Mouse (Mus musculus) midbrain, embryonic 16.5 days (tissue): ENCODE data around the gene Wnt3. TPM values are rescaled to one million over a fixed set of nuclear protein-coding genes. Genes with fewer than 3 reads are reported as not detected.

Experiments used
- ATAC-seq: fragments of 200-750 bp; cut with Nextera tagmentation; 2 replicates; pipeline ENCODE4 v1.8.0; 2017; ENCODE audit warnings: moderate TSS enrichment
- H3K27ac ChIP-seq: fragments of 300-500 bp; sonication (generic); 2 replicates; pipeline ENCODE4 v1.5.1; 2014; ENCODE audit warnings: mild to moderate bottlenecking, low read length, mixed read lengths
- H3K27me3 ChIP-seq: fragments of 300-500 bp; sonication (generic); 2 replicates; pipeline ENCODE4 v1.6.1; 2014; ENCODE audit warnings: low read depth, low read length, mixed read lengths; ENCODE audit not compliant: control insufficient read depth, insufficient read depth
- H3K36me3 ChIP-seq: fragments of 300-500 bp; sonication (generic); 2 replicates; pipeline ENCODE4 v1.6.1; 2014; ENCODE audit warnings: mild to moderate bottlenecking, low read length, moderate library complexity, mixed read lengths; ENCODE audit not compliant: control insufficient read depth, insufficient read depth
- H3K4me1 ChIP-seq: fragments of 300-500 bp; sonication (generic); 2 replicates; pipeline ENCODE4 v1.6.1; 2014; ENCODE audit warnings: mild to moderate bottlenecking, low read length, mixed read lengths; ENCODE audit not compliant: control insufficient read depth, insufficient read depth
- H3K4me2 ChIP-seq: fragments of 300-500 bp; sonication (generic); 2 replicates; pipeline ENCODE4 v1.6.1; 2014; ENCODE audit warnings: mild to moderate bottlenecking, low read length, mixed read lengths
- H3K4me3 ChIP-seq: fragments of 300-500 bp; sonication (generic); 2 replicates; pipeline ENCODE4 v1.5.1; 2014; ENCODE audit warnings: low read depth, mild to moderate bottlenecking, low read length, moderate library complexity, mixed read lengths
- H3K9ac ChIP-seq: fragments of 300-500 bp; sonication (generic); 2 replicates; pipeline ENCODE4 v1.6.1; 2014; ENCODE audit warnings: low read depth, low read length, mixed read lengths
- H3K9me3 ChIP-seq: fragments of 300-500 bp; sonication (generic); replicated peaks from 2 replicates; pipeline ENCODE4 v1.6.1; 2014; ENCODE audit warnings: mild to moderate bottlenecking, low read length, mixed read lengths; ENCODE audit not compliant: control insufficient read depth, poor library complexity, severe bottlenecking
- WGBS: fragments of 180-500 bp; shearing (Covaris S2); extraction: QIAGEN DNeasy Blood & Tissue Kit; methylation state at CpG from one replicate; pipeline ENCODE4 v1.1.7; 2014; 5-methylcytosine and 5-hydroxymethylcytosine counted together
- polyA plus RNA-seq: library from polyadenylated mRNA; unstranded; fragments of >200 nt; fragmentation: Nextera tagmentation; extraction: Ambion mirVana; gene quantifications from 2 replicates; pipeline ENCODE4 v1.2.1, GENCODE M21; 2015

Wnt3 gene
- polyA plus RNA-seq, 1 experiment from 2014 or later = 18.8 TPM

DNA sequence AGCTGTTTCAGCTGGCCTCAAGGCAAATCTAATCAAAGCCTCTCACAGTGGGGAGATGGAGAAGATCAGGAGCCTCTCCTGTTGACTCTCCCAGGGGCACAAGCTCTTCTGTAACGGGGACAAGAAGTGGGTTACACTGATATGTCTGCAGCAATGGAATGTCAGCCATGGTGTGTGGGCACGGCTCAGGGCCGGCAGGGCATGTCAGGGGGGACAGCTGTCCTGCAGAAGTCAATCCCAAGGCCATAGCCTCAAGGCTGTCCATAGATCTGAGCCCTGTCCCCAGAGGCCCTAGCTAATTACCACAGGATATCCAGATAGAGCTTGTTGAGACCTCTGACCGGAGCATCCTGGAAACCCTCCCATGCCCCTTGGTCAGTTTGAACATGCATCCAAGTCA, 30.9 kb downstream of the Wnt3 start:
- Histone ChIP-seq H3K27ac (no peak overlapping the region), H3K36me3 (no peaks in the 10 kb centered on the region), H3K9ac (no peak overlapping the region), H3K4me1 (peaks cover 16% of the 10 kb centered on the region), H3K4me2 (no peak overlapping the region), H3K27me3 (no peaks in the 10 kb centered on the region), H3K4me3 (no peak overlapping the region), H3K9me3 (no peaks in the 10 kb centered on the region)
- no peak for ATAC-seq
- 80% methylated on average over 4 of the region's 4 CpGs for WGBS

GRCm38 (mm10) chr11:103807966-103808365, 34.0 kb downstream of the Wnt3 start:
- Histone ChIP-seq H3K4me1 (peaks cover 31% of the 10 kb centered on the region), H3K9me3 (no peaks in the 10 kb centered on the region), H3K27me3 (peaks cover 2% of the 10 kb centered on the region; the same call in 1 of the 2 replicates), H3K27ac (peak overlapping the region; percentile 86), H3K36me3 (0 out of 2 replicates have a peak, but pooled peaks cover 2% of the 10 kb centered on the region), H3K9ac (0 out of 2 replicates have a peak overlapping the region, but pooled peaks have one; percentile 12), H3K4me2 (peak overlapping the region; percentile 85), H3K4me3 (no peak overlapping the region)
- peak; percentile 37; the same call in 1 of the 2 replicates for ATAC-seq
- 37% methylated on average over 12 of the region's 12 CpGs for WGBS

DNA sequence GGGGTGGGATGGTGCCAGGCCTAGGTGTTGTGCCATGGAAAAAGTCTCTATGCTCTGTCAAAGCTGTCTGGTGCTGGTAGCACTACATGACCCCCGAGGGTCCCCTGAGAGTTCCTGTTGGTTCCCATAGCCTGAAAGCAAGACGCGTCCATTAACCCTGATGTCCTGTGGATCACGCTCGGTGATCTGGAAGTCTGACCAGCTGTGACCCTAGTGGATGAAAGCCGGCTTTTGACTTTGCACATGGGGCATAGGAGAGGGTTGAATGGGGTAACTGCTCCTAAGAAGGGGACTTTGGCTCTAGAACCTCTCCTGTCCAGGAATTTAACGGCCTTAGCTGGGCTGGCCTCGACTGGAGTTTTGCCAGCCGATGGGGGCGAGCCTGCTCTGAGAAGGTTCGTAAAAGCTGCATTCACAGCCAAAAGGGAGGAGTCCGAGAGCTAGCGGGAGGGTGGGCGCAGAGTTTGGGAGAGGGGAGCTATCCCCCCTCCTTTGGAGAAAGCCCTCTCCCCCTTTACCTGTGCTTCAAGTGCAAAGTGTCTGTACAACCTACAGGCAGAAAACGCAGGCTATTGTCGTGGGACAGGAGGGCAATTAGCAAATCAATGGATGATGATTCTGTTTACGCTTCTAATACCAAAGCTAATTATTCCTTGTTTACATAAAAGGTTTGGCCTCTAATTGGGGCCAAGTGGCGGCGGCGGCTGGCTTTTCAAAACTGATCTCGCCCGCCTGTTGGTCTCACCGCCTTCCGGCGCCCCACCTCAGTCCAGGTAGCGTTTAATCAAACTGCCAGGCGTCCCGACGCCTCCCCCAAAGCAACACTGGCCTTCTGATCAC, 35.0 kb downstream of the Wnt3 start:
- H3K27me3 ChIP-seq = peaks cover 2% of the 10 kb centered on the region; the same call in 1 of the 2 replicates
- peak overlapping the region; percentile 52 for H3K4me3 ChIP-seq
- peak overlapping the region; percentile 90 for H3K9ac ChIP-seq
- H3K36me3 ChIP-seq = 0 out of 2 replicates have a peak, but pooled peaks cover 2% of the 10 kb centered on the region
- peak overlapping the region; percentile 86 for H3K27ac ChIP-seq
- ATAC-seq = no peak
- 7% methylated on average over 29 of the region's 29 CpGs for WGBS
- H3K9me3 ChIP-seq = no peaks in the 10 kb centered on the region
- H3K4me1 ChIP-seq = peaks cover 31% of the 10 kb centered on the region
- H3K4me2 ChIP-seq = peak overlapping the region; percentile 85

DNA sequence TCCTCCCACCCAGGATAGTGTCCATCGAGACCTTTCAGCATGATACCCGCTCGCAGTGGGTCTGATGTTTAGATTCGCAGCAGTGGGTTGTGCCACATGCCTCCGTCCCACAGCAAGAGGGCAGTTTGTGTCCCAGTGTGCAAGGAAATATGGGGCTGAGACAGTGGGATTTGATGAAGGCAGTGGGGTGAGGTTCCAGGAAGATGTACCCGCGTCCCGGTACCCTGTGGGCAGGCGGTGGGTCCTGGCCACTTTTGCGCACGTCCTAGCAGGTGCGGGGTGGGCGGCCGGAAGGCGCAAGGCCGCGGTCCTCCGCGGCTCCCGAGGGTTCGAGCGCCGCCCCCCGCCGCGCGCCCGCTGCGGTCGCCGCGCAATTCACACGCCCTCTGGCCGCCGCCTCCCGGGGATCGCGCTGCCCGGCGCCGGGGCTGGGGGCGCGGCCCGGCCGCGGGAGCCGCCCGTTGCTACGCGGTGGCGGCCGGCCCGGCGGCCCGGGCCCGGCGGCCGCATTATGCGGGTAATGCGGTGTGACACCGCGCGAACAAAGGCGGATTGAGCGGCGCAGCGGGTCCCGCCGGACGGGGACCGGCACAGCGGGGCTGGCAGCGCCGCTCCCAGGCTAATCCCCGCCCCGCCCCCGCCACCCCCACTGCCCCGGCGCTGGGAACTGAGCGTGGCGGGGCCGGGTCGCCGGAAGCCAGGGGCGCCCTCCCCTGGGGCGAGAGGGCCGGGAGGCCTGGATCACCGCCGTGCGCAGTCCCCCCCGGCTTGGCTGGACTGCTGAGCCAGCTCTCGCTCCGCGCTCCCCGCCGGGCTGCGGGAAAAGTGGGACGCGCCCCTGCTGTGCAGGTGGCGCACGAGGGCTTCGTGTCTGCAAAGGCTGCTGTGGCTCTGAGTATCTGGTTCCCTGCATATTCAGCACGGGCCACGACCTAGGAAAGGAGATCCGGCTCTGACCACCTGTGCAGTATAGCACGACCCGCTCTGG, 36.0 kb downstream of the Wnt3 start:
- under 1% methylated on average over 67 of the region's 107 CpGs for whole genome bisulfite sequencing

DNA sequence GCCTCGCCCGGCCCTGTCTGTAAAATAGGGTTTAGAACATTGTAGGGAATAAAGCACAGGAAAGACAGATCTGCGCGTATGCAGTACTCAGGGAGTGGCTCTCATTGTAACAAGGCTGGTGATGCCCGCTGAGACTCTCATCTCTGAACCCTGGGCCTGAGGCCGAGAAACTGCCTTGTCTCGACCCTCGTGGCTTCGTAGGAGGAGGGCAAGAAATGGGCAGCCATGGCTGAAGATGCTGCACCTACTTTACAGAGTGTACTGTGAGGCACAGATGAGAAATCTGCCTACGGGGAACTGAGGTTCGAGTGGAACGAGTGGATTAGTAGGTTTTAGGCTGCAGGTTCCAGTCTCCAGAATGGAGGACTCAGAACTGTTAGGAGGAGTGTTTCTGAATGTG, 36.7 kb downstream of the Wnt3 start:
- 8% methylated on average over 12 of the region's 12 CpGs for WGBS
- no peaks in the 10 kb centered on the region for H3K9me3 ChIP-seq
- peak overlapping the region; percentile 52 for H3K4me3 ChIP-seq
- H3K9ac ChIP-seq = peak overlapping the region; percentile 90
- peaks cover 2% of the 10 kb centered on the region; the same call in 1 of the 2 replicates for H3K27me3 ChIP-seq
- H3K36me3 ChIP-seq = 0 out of 2 replicates have a peak, but pooled peaks cover 2% of the 10 kb centered on the region
- ATAC-seq = no peak
- peak overlapping the region; percentile 85 for H3K4me2 ChIP-seq
- H3K4me1 ChIP-seq = peaks cover 29% of the 10 kb centered on the region
- H3K27ac ChIP-seq = peak overlapping the region; percentile 86

More for the DNA sequence above, 36.0 kb downstream of the Wnt3 start:
- Histone ChIP-seq H3K9me3 (no peaks in the 10 kb centered on the region), H3K4me1 (peaks cover 29% of the 10 kb centered on the region), H3K27me3 (peaks cover 2% of the 10 kb centered on the region; the same call in 1 of the 2 replicates), H3K4me2 (peak overlapping the region; percentile 85), H3K4me3 (peak overlapping the region; percentile 52), H3K27ac (peak overlapping the region; percentile 86), H3K36me3 (0 out of 2 replicates have a peak, but pooled peaks cover 2% of the 10 kb centered on the region), H3K9ac (peak overlapping the region; percentile 90)
- peak; percentile 66 for ATAC-seq

DNA sequence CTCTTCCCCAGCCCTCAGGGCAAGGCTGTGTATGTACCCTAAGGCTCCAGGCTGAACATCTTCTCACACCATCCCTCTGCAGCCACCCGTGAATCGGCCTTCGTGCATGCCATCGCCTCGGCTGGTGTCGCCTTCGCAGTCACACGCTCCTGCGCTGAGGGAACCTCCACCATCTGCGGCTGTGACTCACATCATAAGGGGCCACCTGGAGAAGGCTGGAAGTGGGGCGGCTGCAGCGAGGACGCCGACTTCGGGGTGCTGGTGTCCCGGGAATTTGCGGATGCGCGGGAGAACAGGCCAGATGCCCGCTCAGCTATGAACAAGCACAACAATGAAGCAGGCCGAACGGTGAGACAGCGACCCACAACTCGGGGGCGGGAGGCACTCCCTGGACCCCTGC, 37.3 kb downstream of the Wnt3 start:
- WGBS = 50% methylated on average over 25 of the region's 25 CpGs
- Histone ChIP-seq H3K9ac (no peak overlapping the region), H3K4me2 (peak overlapping the region; percentile 85), H3K4me1 (peaks cover 29% of the 10 kb centered on the region), H3K36me3 (0 out of 2 replicates have a peak, but pooled peaks cover 2% of the 10 kb centered on the region), H3K27ac (peak overlapping the region; percentile 86; the same call in 1 of the 2 replicates), H3K4me3 (no peak overlapping the region), H3K27me3 (peaks cover 2% of the 10 kb centered on the region; the same call in 1 of the 2 replicates), H3K9me3 (no peaks in the 10 kb centered on the region)
- no peak for ATAC-seq

GRCm38 (mm10) chr11:103814808-103815207, 40.9 kb downstream of the Wnt3 start:
- no peak overlapping the region for H3K9ac ChIP-seq
- H3K27ac ChIP-seq = no peak overlapping the region
- H3K4me1 ChIP-seq = peaks cover 15% of the 10 kb centered on the region
- H3K36me3 ChIP-seq = 0 out of 2 replicates have a peak, but pooled peaks cover 2% of the 10 kb centered on the region
- no peak overlapping the region for H3K4me3 ChIP-seq
- 44% methylated on average over 3 of the region's 3 CpGs for WGBS
- peaks cover 2% of the 10 kb centered on the region; the same call in 1 of the 2 replicates for H3K27me3 ChIP-seq
- H3K9me3 ChIP-seq = no peaks in the 10 kb centered on the region
- ATAC-seq = no peak
- no peak overlapping the region for H3K4me2 ChIP-seq

DNA sequence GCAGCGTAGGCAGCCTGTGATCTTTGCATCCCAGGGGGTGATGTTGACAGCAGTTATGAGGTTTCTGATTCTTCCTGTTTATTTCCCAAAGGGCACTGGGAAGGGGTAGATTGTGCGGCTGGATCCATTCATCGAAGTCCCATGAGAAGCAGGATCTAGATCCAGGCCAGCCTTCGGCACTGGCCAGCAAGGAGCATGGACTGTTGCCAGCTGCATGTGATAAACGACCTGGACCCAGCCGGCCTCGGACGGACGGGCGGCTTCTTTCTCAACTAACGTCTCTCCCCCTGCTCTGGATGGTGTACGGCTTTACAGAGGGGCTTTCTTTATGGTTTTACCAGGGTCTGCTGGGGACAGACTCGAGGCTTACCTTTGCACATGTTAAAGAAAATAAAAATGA, 42.0 kb downstream of the Wnt3 start:
- no peak for ATAC-seq
- no peaks in the 10 kb centered on the region for H3K9me3 ChIP-seq
- no peak overlapping the region for H3K9ac ChIP-seq
- no peak overlapping the region for H3K4me3 ChIP-seq
- H3K4me1 ChIP-seq = peaks cover 5% of the 10 kb centered on the region
- H3K27me3 ChIP-seq = peaks cover 2% of the 10 kb centered on the region; the same call in 1 of the 2 replicates
- 67% methylated on average over 13 of the region's 13 CpGs for WGBS
- H3K4me2 ChIP-seq = no peak overlapping the region
- 0 out of 2 replicates have a peak, but pooled peaks cover 2% of the 10 kb centered on the region for H3K36me3 ChIP-seq
- H3K27ac ChIP-seq = no peak overlapping the region
